Mouse (Mus musculus) cortical plate, adult 2 months (tissue): Measurements from ENCODE around the gene Vsir. TPM values are rescaled to one million over a fixed set of nuclear protein-coding genes. Genes with fewer than 3 reads are reported as not detected.

ENCODE experiments used
- H3K27ac ChIP-seq: fragments of 200-500 bp; 2 replicates; pipeline ENCODE4 v1.5.1; 2012; ENCODE audit warnings: low read length, control low read depth, inconsistent platforms; ENCODE audit not compliant: insufficient read depth
- H3K4me1 ChIP-seq: fragments of 200-500 bp; 2 replicates; pipeline ENCODE4 v1.6.1; 2011; ENCODE audit warnings: low read length; ENCODE audit not compliant: control insufficient read depth, insufficient read depth
- H3K4me3 ChIP-seq: fragments of 200-500 bp; 2 replicates; pipeline ENCODE4 v1.5.1; 2011; ENCODE audit warnings: mild to moderate bottlenecking, low read length, control low read depth; ENCODE audit not compliant: insufficient read depth
- CTCF ChIP-seq: fragments of 200-500 bp; IDR thresholded peaks from 2 replicates; pipeline ENCODE4 v1.5.1; 2011; ENCODE audit warnings: mild to moderate bottlenecking, control low read depth, low read length; ENCODE audit not compliant: insufficient read depth; ENCODE audit errors: extremely low read depth
- POLR2A ChIP-seq: fragments of 200-500 bp; IDR thresholded peaks from 2 replicates; pipeline ENCODE4 v1.6.1; 2011; ENCODE audit warnings: mild to moderate bottlenecking, low read length, control low read depth; ENCODE audit not compliant: insufficient read depth; ENCODE audit errors: extremely low read depth
- polyA plus RNA-seq: library from polyadenylated mRNA; depleted of rRNA; stranded (reverse); fragments of >200 nt; gene quantifications from 2 replicates; pipeline ENCODE4 v1.2.3, GENCODE M21; 2012

Vsir gene
- polyA plus RNA-seq, 1 experiment, result 37.6 TPM

- Histone ChIP-seq H3K4me3 (no peak overlapping the region), H3K27ac (no peak overlapping the region), H3K4me1 (no peaks in the 10 kb centered on the region)
- TF ChIP-seq POLR2A (no peak), CTCF (no peak)
Observed at GRCm38 (mm10) chr10:60394936-60395335, 48.3 kb downstream of the Vsir start.

GRCm38 (mm10) chr10:60395605-60396004, 49.0 kb downstream of the Vsir start:
- Histone ChIP-seq H3K27ac (no peak overlapping the region), H3K4me3 (no peak overlapping the region), H3K4me1 (no peaks in the 10 kb centered on the region)
- TF ChIP-seq POLR2A, result no peak
- no peak for TF ChIP-seq CTCF

GRCm38 (mm10) chr10:60398051-60398814, 51.6 kb downstream of the Vsir start:
- H3K4me1 ChIP-seq, result no peaks in the 10 kb centered on the region
- H3K4me3 ChIP-seq, result no peak overlapping the region
- TF ChIP-seq POLR2A (no peak), CTCF (peak; percentile 3; the same call in 1 of the 2 replicates)
- no peak overlapping the region for H3K27ac ChIP-seq

GRCm38 (mm10) chr10:60399449-60399848, 52.8 kb downstream of the Vsir start, which contains the start of gene Gm17455:
Gene Gm17455 (plus strand): TSS chr10:60399726.
- no peak within 1 kb of the TSS for H3K27ac ChIP-seq
- TF ChIP-seq CTCF (no peak), POLR2A (no peak)
- H3K4me1 ChIP-seq, result no peaks in the 10 kb centered on the region
- no peak within 1 kb of the TSS for H3K4me3 ChIP-seq

GRCm38 (mm10) chr10:60400507-60401295, 54.0 kb downstream of the Vsir start:
- H3K4me1 ChIP-seq, result 0 out of 2 replicates have a peak, but pooled peaks cover 3% of the 10 kb centered on the region
- TF ChIP-seq CTCF (no peak), POLR2A (no peak)
- no peak overlapping the region for H3K27ac ChIP-seq
- no peak overlapping the region for H3K4me3 ChIP-seq

GRCm38 (mm10) chr10:60405460-60406177, 59.0 kb downstream of the Vsir start:
- Histone ChIP-seq H3K4me3 (no peak overlapping the region), H3K27ac (no peak overlapping the region), H3K4me1 (0 out of 2 replicates have a peak, but pooled peaks cover 3% of the 10 kb centered on the region)
- TF ChIP-seq POLR2A (no peak), CTCF (no peak)

GRCm38 (mm10) chr10:60407831-60408230, 61.2 kb downstream of the Vsir start:
- Histone ChIP-seq H3K27ac (no peak overlapping the region), H3K4me3 (no peak overlapping the region), H3K4me1 (0 out of 2 replicates have a peak, but pooled peaks cover 3% of the 10 kb centered on the region)
- TF ChIP-seq POLR2A (no peak), CTCF (peak; percentile 98)

- TF ChIP-seq CTCF (peak; percentile 54), POLR2A (no peak)
- no peaks in the 10 kb centered on the region for H3K4me1 ChIP-seq
- H3K4me3 ChIP-seq, result no peak overlapping the region
- no peak overlapping the region for H3K27ac ChIP-seq
Observed at GRCm38 (mm10) chr10:60411794-60412193, 65.1 kb downstream of the Vsir start.

- TF ChIP-seq POLR2A (no peak), CTCF (no peak)
- no peaks in the 10 kb centered on the region for H3K4me1 ChIP-seq
- no peak overlapping the region for H3K4me3 ChIP-seq
- H3K27ac ChIP-seq, result no peak overlapping the region
Observed at GRCm38 (mm10) chr10:60413756-60414155, 67.1 kb downstream of the Vsir start.

- H3K4me3 ChIP-seq, result no peak overlapping the region
Observed at GRCm38 (mm10) chr10:60417041-60417440, 70.4 kb downstream of the Vsir start.

More at GRCm38 (mm10) chr10:60417041-60417440, 70.4 kb downstream of the Vsir start:
- Histone ChIP-seq H3K27ac (no peak overlapping the region), H3K4me1 (no peaks in the 10 kb centered on the region)
- no peak for TF ChIP-seq POLR2A
- TF ChIP-seq CTCF, result no peak
